Mouse (Mus musculus): Measurements from ENCODE around the gene Akap6.

- TF ChIP-seq CTCF (IDR thresholded peaks at IDR 0.05; ENCODE audit: control insufficient read depth, insufficient read depth, insufficient replicate concordance, low read depth, low read length) (no peak), POLR2A (IDR thresholded peaks at IDR 0.05; ENCODE audit: control insufficient read depth, low read depth, low read length) (no peak)
Observed at GRCm38 (mm10) chr12:53064241-53064760, 365.1 kb downstream of the Akap6 start.

Data from testis, adult 2 months (tissue).